Mouse (Mus musculus) heart, adult 2 months (tissue): ENCODE measurements at regions not wholly inside any gene's neighbourhood (a gene's known extent, or its start where the extent isn't known, plus 50 kb on each side); places are given as distances from the start of the nearest gene placed in this dataset.

ENCODE experiments used
- DNase-seq, 2 experiments: peaks; one replicate each; pipeline ENCODE4 v3.0.0; 2021
- H3K27ac ChIP-seq: fragments of 200-600 bp; 2 replicates; pipeline ENCODE4 v1.8.1; 2022
- H3K27me3 ChIP-seq: fragments of 200-500 bp; 2 replicates; pipeline ENCODE4 v1.6.1; 2012; ENCODE audit warnings: mild to moderate bottlenecking, low read length, inconsistent platforms, mixed read lengths; ENCODE audit not compliant: control insufficient read depth, insufficient read depth
- H3K36me3 ChIP-seq: fragments of 200-500 bp; 2 replicates; pipeline ENCODE4 v1.6.1; 2012; ENCODE audit warnings: low read length, inconsistent platforms; ENCODE audit not compliant: control insufficient read depth, insufficient read depth
- H3K4me1 ChIP-seq: fragments of 200-500 bp; 2 replicates; pipeline ENCODE4 v1.6.1; 2011; ENCODE audit warnings: low read length; ENCODE audit not compliant: control insufficient read depth, insufficient read depth
- H3K4me3 ChIP-seq: fragments of 200-600 bp; 2 replicates; pipeline ENCODE4 v1.8.1; 2022
- H3K79me2 ChIP-seq: fragments of 200-500 bp; replicated peaks from 2 replicates; pipeline ENCODE4 v1.6.1; 2012; ENCODE audit warnings: mild to moderate bottlenecking, inconsistent platforms, low read length, moderate library complexity, mixed read lengths; ENCODE audit not compliant: control insufficient read depth, insufficient read depth
- H3K9ac ChIP-seq: fragments of 200-500 bp; 2 replicates; pipeline ENCODE4 v1.6.1; 2012; ENCODE audit warnings: low read depth, mild to moderate bottlenecking, control low read depth, inconsistent platforms, low read length, mixed read lengths
- CTCF ChIP-seq: fragments of 200-600 bp; IDR thresholded peaks from 2 replicates; pipeline ENCODE4 v1.8.1; 2022; ENCODE audit warnings: antibody characterized with exemption, mild to moderate bottlenecking, moderate library complexity
- EP300 ChIP-seq: fragments of 200-500 bp; IDR thresholded peaks from 2 replicates; pipeline ENCODE4 v1.6.1; 2011; ENCODE audit warnings: low read depth, low read length, control low read depth; ENCODE audit not compliant: insufficient read depth
- POLR2A ChIP-seq: fragments of 200-500 bp; IDR thresholded peaks from 2 replicates; pipeline ENCODE4 v1.6.1; 2011; ENCODE audit warnings: mild to moderate bottlenecking, low read depth, low read length, control low read depth; ENCODE audit not compliant: insufficient read depth
- WGBS: fragments of 180-500 bp; shearing (Covaris S2); methylation state at CpG from one replicate; pipeline ENCODE4 v1.1.7; 2018; 5-methylcytosine and 5-hydroxymethylcytosine counted together
- intact Hi-C: fragments of 180-260 bp; cut with DNase I; formaldehyde crosslinking; loops from one replicate; pipeline ENCODE4 v1.15.1; 2025

DNA sequence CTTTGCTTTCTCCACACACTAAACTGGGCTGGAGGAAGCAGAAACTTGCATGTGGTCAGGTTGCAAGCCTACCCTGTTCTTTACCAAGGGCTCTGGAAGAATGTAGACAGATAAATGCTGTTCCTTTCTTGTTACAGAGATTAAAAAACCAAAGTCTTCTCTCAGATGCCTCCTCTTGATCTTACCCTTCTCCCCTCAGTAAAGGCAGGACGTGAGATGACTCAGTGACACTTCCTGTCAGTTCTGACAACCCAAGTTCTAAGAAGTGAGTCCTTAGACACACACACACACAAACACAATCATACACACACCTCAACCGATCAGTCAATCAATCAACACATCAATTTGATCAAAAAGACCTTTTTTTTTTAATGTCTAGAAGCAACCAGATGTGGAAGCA is 168.8 kb upstream of the Atp2b1 start:
- Histone ChIP-seq H3K4me1 (peaks cover 1% of the 10 kb centered on the region), H3K27me3 (no peaks in the 10 kb centered on the region), H3K36me3 (no peaks in the 10 kb centered on the region), H3K9ac (no peak overlapping the region), H3K79me2 (no peaks in the 10 kb centered on the region), H3K27ac (no peak overlapping the region), H3K4me3 (no peak overlapping the region)
- no peak for DNase-seq
- intact Hi-C loops, result no loop called here
- TF ChIP-seq CTCF (no peak), EP300 (no peak), POLR2A (no peak)
- 63% methylated on average over 2 of the region's 2 CpGs for WGBS

DNA sequence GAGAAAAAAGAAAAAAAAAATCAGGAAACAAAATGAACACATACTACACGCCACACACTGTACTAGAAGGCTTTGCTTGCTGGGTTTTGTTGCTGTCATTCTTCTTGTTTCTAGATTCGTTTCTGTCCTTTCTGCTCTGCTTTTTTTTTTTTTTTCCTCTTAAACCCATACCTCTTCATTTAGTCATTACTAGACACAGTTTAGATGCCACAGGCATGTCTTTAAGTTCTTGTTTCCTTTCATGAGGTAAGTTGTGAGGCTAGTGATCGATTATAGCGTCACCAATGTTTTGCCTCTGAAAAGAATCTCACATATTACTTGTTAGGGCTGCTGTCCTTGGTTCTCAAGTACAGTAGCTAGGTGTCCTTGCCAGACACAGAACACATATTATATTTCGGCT is 168.3 kb upstream of the Atp2b1 start:
- TF ChIP-seq CTCF (no peak), EP300 (no peak), POLR2A (no peak)
- no peaks in the 10 kb centered on the region for H3K36me3 ChIP-seq
- H3K27me3 ChIP-seq, result no peaks in the 10 kb centered on the region
- H3K9ac ChIP-seq, result no peak overlapping the region
- 83% methylated on average over 5 of the region's 5 CpGs for WGBS
- DNase-seq, result no peak
- H3K4me3 ChIP-seq, result no peak overlapping the region
- no peaks in the 10 kb centered on the region for H3K79me2 ChIP-seq
- intact Hi-C loops, result no loop called here
- peaks cover 1% of the 10 kb centered on the region for H3K4me1 ChIP-seq
- no peak overlapping the region for H3K27ac ChIP-seq

DNA sequence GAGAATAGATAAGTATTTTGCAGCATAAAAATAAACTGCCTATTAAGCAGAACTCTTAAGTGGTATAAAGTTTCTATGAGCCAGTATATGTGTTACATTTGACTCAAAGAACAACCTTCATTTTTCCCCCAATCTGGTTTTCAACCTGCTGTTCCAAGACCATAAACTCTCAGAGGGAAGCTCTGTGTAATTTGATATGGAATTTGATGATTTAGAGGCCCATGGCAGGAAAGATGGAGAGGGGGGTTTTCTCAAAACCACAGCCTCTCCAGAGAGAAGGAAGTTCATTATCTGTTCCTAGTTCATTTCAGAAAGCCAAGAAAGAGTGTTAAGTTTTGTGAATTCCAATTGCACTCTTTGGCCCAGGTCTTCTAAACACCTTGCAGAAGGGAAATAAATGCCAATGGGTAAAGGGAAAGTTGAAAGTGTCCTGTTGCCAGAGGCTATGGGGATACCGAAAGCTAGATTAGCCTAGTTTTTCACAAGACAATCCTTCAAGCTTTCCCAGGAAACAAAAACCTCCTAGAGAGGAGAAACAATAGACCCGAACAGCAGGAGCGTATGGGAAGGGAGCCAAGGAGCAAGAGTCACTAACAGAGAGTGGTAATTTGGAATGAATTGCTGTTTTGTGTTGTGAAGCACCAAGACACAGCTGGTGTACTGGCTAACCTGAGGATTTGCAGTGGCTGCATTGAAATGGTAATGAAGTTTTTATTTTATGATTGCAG is 165.2 kb upstream of the Atp2b1 start:
- no peak overlapping the region for H3K9ac ChIP-seq
- no peak for TF ChIP-seq CTCF
- TF ChIP-seq EP300, result no peak
- TF ChIP-seq POLR2A, result no peak
- no peak for DNase-seq
- no peak overlapping the region for H3K4me3 ChIP-seq
- H3K36me3 ChIP-seq, result no peaks in the 10 kb centered on the region
- no peaks in the 10 kb centered on the region for H3K27me3 ChIP-seq
- H3K27ac ChIP-seq, result no peak overlapping the region
- 45% methylated on average over 3 of the region's 3 CpGs for WGBS
- H3K4me1 ChIP-seq, result no peaks in the 10 kb centered on the region; the same call in 1 of the 2 replicates
- intact Hi-C loops, result no loop called here
- no peaks in the 10 kb centered on the region for H3K79me2 ChIP-seq

DNA sequence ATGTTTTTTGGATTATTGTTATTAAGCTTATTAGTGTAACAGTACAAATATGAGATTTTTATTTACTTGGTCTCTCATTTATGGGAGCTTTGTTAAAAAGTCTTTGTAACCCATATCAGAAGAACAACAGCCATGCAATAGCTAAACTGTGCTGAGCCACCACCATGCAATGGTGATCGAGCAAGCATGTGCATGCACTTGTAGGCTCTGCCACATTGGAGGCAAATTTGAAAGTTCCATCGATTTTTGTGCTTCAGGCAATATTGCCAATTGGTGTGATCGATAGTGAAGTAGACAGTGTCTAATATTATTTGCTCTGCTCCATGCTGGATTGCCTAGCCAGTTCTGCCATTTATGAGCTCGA is 164.6 kb upstream of the Atp2b1 start:
- no peak for TF ChIP-seq EP300
- no peak for TF ChIP-seq POLR2A
- TF ChIP-seq CTCF, result no peak
- Histone ChIP-seq H3K4me1 (no peaks in the 10 kb centered on the region; the same call in 1 of the 2 replicates), H3K4me3 (no peak overlapping the region), H3K79me2 (no peaks in the 10 kb centered on the region), H3K27ac (no peak overlapping the region), H3K27me3 (no peaks in the 10 kb centered on the region), H3K9ac (no peak overlapping the region), H3K36me3 (no peaks in the 10 kb centered on the region)
- intact Hi-C loops, result no loop called here
- 89% methylated on average over 4 of the region's 4 CpGs for WGBS
- DNase-seq, result no peak

- no peak overlapping the region for H3K27ac ChIP-seq
- no peaks in the 10 kb centered on the region for H3K27me3 ChIP-seq
- WGBS, result 65% methylated on average over 11 of the region's 11 CpGs
- H3K4me3 ChIP-seq, result no peak overlapping the region
- no peaks in the 10 kb centered on the region; the same call in 1 of the 2 replicates for H3K4me1 ChIP-seq
- no peak for TF ChIP-seq POLR2A
- TF ChIP-seq EP300, result no peak
- TF ChIP-seq CTCF, result no peak
- H3K9ac ChIP-seq, result no peak overlapping the region
- H3K79me2 ChIP-seq, result no peaks in the 10 kb centered on the region
- intact Hi-C loops, result no loop called here
- no peaks in the 10 kb centered on the region for H3K36me3 ChIP-seq
- DNase-seq, result no peak
Observed at GRCm38 (mm10) chr10:98751376-98752058, 162.7 kb upstream of the Atp2b1 start.

GRCm38 (mm10) chr10:98761080-98761479 is 153.1 kb upstream of the Atp2b1 start:
- Histone ChIP-seq H3K27me3 (no peaks in the 10 kb centered on the region), H3K4me1 (no peaks in the 10 kb centered on the region), H3K36me3 (no peaks in the 10 kb centered on the region), H3K9ac (no peak overlapping the region), H3K27ac (no peak overlapping the region), H3K4me3 (no peak overlapping the region), H3K79me2 (no peaks in the 10 kb centered on the region)
- DNase-seq, result no peak
- TF ChIP-seq POLR2A, result no peak
- TF ChIP-seq CTCF, result no peak
- TF ChIP-seq EP300, result no peak
- intact Hi-C loops, result no loop called here
